Mouse (Mus musculus) bone marrow macrophage, adult 2 months (primary cell): ENCODE measurements at regions not wholly inside any gene's neighbourhood (a gene's known extent, or its start where the extent isn't known, plus 50 kb on each side); places are given as distances from the start of the nearest gene placed in this dataset.
A peak's percentile ranks its signal among the peaks of the same experiment; 100 is the strongest.

Experiments used
- H3K27ac ChIP-seq: 2 replicates; pipeline ENCODE4 v1.5.1; 2012; ENCODE audit warnings: low read depth, low read length; ENCODE audit not compliant: insufficient read depth
- H3K4me1 ChIP-seq: 2 replicates; pipeline ENCODE4 v1.6.1; 2012; ENCODE audit warnings: low read length; ENCODE audit not compliant: control insufficient read depth, insufficient read depth
- H3K4me3 ChIP-seq: 2 replicates; pipeline ENCODE4 v1.5.1; 2012; ENCODE audit warnings: mild to moderate bottlenecking, low read length, moderate library complexity; ENCODE audit not compliant: insufficient read depth
- CTCF ChIP-seq: IDR thresholded peaks from 2 replicates; pipeline ENCODE4 v1.5.1; 2012; ENCODE audit warnings: low read depth, mild to moderate bottlenecking, low read length, moderate library complexity
- POLR2A ChIP-seq: IDR thresholded peaks from 2 replicates; pipeline ENCODE4 v1.6.1; 2012; ENCODE audit warnings: mild to moderate bottlenecking, low read depth, low read length, borderline replicate concordance

DNA sequence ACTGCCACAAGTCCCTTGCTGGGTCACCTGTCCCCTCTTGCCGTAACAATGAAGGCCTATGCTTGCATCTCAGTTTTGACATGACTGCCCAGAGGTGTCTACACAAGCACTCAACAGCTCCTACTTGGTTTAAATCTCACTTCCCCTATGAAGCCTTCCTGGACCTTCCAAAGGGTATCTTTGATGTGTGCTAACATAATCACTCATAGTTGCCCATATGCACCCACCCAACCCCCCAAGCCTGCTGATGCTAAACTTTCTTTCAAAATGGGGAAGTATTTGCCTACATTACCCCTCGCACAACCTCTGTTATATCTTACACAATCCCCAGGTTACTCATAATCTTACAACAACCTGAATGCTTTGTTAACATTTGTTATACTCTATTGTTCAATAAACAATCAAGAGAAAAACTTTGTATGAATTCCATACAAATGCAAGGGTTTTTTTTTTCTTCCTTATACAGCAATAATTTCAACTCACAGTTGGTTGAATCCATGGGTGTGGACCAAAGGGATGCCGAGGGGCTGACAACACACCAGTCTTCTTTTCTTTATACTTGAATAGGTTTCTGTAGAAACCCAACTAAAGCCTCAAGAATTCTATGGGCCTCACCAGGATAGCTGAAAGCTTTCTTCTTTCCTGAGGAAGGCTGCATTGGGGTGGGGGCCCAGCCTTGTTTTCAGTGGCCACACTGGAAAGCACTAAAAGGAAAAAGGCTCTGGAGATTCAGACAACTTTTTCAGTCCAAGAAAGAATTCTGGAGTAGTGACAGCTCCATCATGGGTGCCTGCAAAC, 157.5 kb upstream of the Jun start:
- peak overlapping the region; percentile 60 for H3K27ac ChIP-seq
- TF ChIP-seq POLR2A (no peak), CTCF (no peak)
- no peak overlapping the region for H3K4me3 ChIP-seq
- H3K4me1 ChIP-seq = peaks cover 77% of the 10 kb centered on the region

- H3K27ac ChIP-seq = peak overlapping the region; percentile 93
- no peak overlapping the region for H3K4me3 ChIP-seq
- H3K4me1 ChIP-seq = peaks cover 75% of the 10 kb centered on the region
- no peak for TF ChIP-seq CTCF
- no peak for TF ChIP-seq POLR2A
Observed at GRCm38 (mm10) chr4:95212561-95212960, 160.5 kb upstream of the Jun start.

DNA sequence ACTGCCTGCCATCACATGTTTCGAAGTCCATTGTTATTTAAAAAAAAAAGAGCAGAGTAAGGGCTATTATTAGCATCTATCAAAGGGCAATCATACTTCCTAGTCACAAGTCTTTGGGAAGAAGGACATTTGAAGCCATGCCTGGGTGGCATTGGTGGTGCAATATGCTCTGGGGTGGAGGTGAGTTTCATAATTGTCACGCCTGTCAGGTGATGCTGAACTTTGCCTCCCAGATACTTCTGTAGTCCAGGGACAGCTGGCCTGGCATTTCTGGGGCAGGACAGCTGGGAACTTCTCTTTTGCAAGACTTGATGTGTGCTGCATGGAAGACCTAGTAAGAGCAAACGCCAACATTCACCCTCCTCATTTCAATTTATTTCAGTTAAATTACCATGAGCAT, 161.0 kb upstream of the Jun start:
- H3K4me1 ChIP-seq = peaks cover 75% of the 10 kb centered on the region
- H3K27ac ChIP-seq = peak overlapping the region; percentile 93
- TF ChIP-seq POLR2A = no peak
- no peak for TF ChIP-seq CTCF
- no peak overlapping the region for H3K4me3 ChIP-seq

DNA sequence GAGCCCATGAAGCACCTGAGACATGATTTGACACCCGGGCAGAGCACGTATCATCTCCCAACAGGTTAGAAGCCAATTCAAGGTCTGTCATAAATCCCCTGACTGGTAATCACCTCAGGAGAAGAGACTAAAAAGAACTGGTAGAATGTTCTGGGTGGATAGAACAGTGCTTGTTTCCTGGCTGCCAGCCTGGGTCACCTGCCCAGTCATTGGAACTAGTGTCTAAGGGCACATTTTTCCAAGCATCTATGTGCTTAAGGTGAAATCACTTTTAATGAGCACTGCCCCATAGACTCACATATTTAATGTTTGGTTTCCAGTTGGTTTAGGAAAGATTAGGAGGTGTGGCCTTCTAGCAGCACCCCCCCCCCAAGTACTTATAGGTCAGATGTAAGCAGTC, 162.0 kb upstream of the Jun start:
- Histone ChIP-seq H3K27ac (peak overlapping the region; percentile 93), H3K4me1 (peaks cover 70% of the 10 kb centered on the region), H3K4me3 (no peak overlapping the region)
- TF ChIP-seq CTCF (no peak), POLR2A (no peak)

DNA sequence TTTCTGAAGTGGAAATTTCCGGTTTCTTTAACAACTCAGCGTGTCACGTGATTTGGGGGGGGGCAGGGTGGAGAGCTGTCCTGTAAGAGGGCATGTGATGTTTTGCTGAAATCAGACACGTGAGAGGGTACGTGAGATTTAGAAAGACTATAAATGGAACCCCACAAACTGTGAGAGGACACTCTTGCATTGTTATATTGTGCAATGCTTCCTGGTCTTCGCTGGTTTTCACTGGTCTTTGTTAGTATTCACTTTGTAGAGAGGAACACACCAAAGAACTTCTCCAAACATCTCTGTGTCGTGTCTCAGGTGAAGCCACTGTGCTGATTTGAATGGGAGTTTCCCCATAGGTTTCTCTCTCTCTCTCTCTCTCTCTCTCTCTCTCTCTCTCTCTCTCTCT, 163.2 kb upstream of the Jun start:
- no peak for TF ChIP-seq CTCF
- no peak for TF ChIP-seq POLR2A
- Histone ChIP-seq H3K27ac (peak overlapping the region; percentile 99), H3K4me3 (peak overlapping the region; percentile 48), H3K4me1 (peaks cover 63% of the 10 kb centered on the region)

- peak overlapping the region; percentile 70 for H3K27ac ChIP-seq
Observed at GRCm38 (mm10) chr4:95230461-95230860, 178.4 kb upstream of the Jun start.

DNA sequence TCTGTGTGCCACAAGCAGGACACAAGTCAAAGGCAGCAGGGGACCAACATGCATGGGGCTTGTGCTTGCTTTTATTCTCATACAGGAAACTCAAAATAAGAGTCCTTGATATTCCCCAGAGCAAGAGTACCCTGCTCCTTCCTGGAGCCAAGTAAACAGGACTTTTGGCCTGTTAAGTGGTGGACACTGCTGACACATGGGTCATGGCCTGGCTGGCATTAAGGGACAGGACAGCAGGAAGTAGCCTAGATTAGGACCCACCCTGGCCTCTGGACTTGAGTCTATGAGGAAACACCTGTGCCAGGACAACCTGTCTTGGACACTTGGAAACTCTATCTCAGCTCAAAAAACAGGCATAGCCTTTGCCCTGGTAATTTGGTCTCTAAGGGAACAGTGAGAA, 181.0 kb upstream of the Jun start:
- H3K4me1 ChIP-seq = peaks cover 23% of the 10 kb centered on the region
- TF ChIP-seq POLR2A (no peak), CTCF (no peak)
- H3K4me3 ChIP-seq = no peak overlapping the region
- no peak overlapping the region for H3K27ac ChIP-seq

More at GRCm38 (mm10) chr4:95230461-95230860, 178.4 kb upstream of the Jun start:
- no peak overlapping the region for H3K4me3 ChIP-seq
- TF ChIP-seq CTCF (no peak), POLR2A (no peak)
- peaks cover 23% of the 10 kb centered on the region for H3K4me1 ChIP-seq

DNA sequence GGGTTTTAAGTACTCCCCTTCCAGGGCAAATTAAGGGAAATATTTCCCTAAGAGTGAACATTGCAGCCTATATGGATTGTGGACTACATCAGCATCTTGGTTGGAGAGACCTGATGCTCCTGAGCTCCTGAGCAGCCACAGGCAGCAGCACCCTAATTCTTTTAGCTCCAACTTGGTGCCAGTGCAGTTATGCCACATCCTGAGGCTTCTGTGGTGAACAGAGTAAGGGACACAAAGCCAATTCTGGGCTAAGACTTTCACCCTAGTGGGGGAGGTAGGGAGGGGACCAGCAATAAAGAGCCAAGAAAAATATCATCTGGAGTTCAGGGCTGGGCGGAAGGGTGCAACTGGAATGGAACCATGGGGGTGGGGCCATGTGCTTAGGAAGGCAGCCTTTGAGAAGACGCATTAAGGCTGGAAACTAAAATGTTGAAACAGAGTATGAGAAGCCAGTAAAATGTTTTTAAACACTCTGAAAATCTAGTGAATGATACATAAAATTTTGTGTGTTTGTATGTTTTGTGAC, 182.1 kb upstream of the Jun start:
- no peak overlapping the region for H3K4me3 ChIP-seq
- H3K27ac ChIP-seq = no peak overlapping the region
- TF ChIP-seq CTCF (no peak), POLR2A (no peak)
- peaks cover 23% of the 10 kb centered on the region for H3K4me1 ChIP-seq

DNA sequence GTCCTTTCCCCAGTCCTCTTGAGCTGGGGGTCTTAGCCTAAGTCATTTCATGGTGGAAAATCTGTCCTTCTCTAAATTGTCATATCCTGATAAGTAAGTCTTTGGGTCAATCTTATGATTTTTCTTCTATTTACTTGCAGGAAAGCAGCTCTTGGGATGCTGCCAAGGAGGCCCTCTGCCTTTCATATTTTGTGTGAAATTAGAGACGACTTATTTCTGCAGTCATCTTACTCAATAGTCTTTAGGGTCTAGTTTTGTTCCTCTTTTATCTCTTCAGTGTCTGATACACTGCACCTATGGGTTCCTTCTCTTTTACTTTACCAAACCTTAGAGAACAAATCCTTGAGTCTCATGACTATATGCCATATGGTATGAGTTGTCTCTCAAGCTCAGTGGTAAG, 196.0 kb upstream of the Jun start:
- Histone ChIP-seq H3K4me3 (no peak overlapping the region), H3K27ac (peak overlapping the region; percentile 35), H3K4me1 (peaks cover 30% of the 10 kb centered on the region)
- TF ChIP-seq POLR2A (no peak), CTCF (no peak)

GRCm38 (mm10) chr4:95249031-95249430, 197.0 kb upstream of the Jun start:
- TF ChIP-seq CTCF = no peak
- no peak for TF ChIP-seq POLR2A
- Histone ChIP-seq H3K27ac (no peak overlapping the region), H3K4me3 (no peak overlapping the region), H3K4me1 (peaks cover 30% of the 10 kb centered on the region)
